Mouse (Mus musculus): ENCODE data around the gene Spint2.
A peak's percentile ranks its signal among the peaks of the same experiment; 100 is the strongest.

- TF ChIP-seq CTCF (IDR thresholded peaks at IDR 0.05; ENCODE audit: low read depth) (0 out of 2 replicates have a peak, but pooled peaks have one; percentile 6), EP300 (IDR thresholded peaks at IDR 0.05; ENCODE audit: low read depth) (no peak)
These were observed 34.9 kb downstream of the Spint2 start for GRCm38 (mm10) chr7:29246619-29247313.
